Mouse (Mus musculus) cerebellum, adult 2 months (tissue): ENCODE measurements at regions not wholly inside any gene's neighbourhood (a gene's known extent, or its start where the extent isn't known, plus 50 kb on each side); places are given as distances from the start of the nearest gene placed in this dataset.

ENCODE experiments used
- DNase-seq, 2 experiments: peaks; one replicate each; pipeline ENCODE4 v3.0.0; 2021
- H3K27ac ChIP-seq: fragments of 200-500 bp; 2 replicates; pipeline ENCODE4 v1.5.1; 2012; ENCODE audit warnings: low read length, control low read depth, inconsistent platforms; ENCODE audit not compliant: insufficient read depth
- H3K27me3 ChIP-seq: fragments of 200-500 bp; 2 replicates; pipeline ENCODE4 v1.6.1; 2012; ENCODE audit warnings: inconsistent platforms, mild to moderate bottlenecking, low read length, moderate library complexity; ENCODE audit not compliant: control insufficient read depth, insufficient read depth
- H3K4me1 ChIP-seq: fragments of 200-500 bp; 2 replicates; pipeline ENCODE4 v1.6.1; 2011; ENCODE audit warnings: low read length; ENCODE audit not compliant: control insufficient read depth, insufficient read depth
- H3K4me3 ChIP-seq: fragments of 200-500 bp; replicated peaks from 2 replicates; pipeline ENCODE3; 2011; ENCODE audit warnings: mild to moderate bottlenecking, low read depth, low read length, control low read depth; ENCODE audit not compliant: insufficient read depth
- CTCF ChIP-seq: fragments of 200-500 bp; IDR thresholded peaks from 2 replicates; pipeline ENCODE4 v1.5.1; 2011; ENCODE audit warnings: low read depth, mild to moderate bottlenecking, control low read depth, low read length, moderate library complexity, borderline replicate concordance; ENCODE audit not compliant: insufficient read depth
- POLR2A ChIP-seq: fragments of 200-500 bp; IDR thresholded peaks from 2 replicates; pipeline ENCODE4 v1.6.1; 2011; ENCODE audit warnings: low read length, control low read depth, borderline replicate concordance; ENCODE audit not compliant: insufficient read depth
- WGBS: fragments of 180-500 bp; shearing (Covaris S2); methylation state at CpG from one replicate; pipeline ENCODE4 v1.1.7; 2018; 5-methylcytosine and 5-hydroxymethylcytosine counted together

DNA sequence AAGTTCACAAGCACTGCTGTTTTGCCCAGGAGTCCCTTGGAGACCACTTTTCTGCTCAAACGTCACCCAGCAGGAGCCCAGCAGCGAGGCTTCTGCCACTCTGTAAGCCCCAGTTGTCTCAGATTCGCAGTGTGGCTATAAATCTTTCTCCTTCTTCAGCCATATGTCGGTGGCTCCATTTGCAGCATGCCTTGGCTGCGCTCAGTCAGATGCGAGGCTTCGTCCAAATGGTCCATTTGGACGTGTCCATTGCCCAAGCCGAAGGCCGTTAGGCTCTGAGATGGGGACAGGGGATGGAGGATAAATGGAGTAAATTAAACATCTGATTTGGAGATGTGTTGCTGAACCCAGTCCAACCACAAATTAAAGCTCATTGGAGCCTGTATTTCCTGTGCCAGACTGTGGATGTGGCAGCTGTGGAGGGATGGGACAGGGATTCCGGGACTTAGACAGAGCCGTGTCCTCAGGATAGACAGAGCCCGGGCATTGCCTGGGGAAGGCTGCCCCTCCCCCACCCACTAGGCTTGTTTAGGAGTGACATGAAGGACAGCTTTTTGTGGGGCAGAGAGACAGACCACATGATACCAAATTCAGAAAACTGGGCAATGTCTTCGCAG lies 221.6 kb downstream of the Ajap1 start:
- no peaks in the 10 kb centered on the region; the same call in 1 of the 2 replicates for H3K27me3 ChIP-seq
- no peak for DNase-seq
- TF ChIP-seq CTCF = no peak
- no peak for TF ChIP-seq POLR2A
- H3K4me1 ChIP-seq = no peaks in the 10 kb centered on the region; the same call in 1 of the 2 replicates
- H3K4me3 ChIP-seq = no peak overlapping the region
- no peak overlapping the region for H3K27ac ChIP-seq
- WGBS = 11% methylated on average over 14 of the region's 14 CpGs

DNA sequence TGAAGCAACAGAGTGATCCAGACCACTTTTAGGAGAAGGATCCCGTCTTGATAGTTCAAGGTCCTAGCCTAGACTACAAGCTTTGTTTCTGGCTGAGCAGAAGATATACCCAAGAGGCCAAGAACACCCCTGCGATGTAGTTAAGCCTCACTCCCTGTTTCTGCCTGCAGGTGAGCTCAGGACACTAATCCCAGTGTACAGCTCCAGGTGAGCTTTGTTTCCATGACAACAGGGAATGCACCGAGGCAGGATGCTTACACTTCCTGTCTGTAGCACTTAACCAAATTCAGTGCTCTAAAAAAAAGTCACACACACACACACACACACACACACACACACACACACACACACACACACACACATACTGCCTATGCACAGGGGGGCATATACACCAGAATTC lies 230.7 kb downstream of the Ajap1 start:
- Histone ChIP-seq H3K27ac (no peak overlapping the region), H3K27me3 (no peaks in the 10 kb centered on the region; the same call in 1 of the 2 replicates), H3K4me1 (no peaks in the 10 kb centered on the region), H3K4me3 (no peak overlapping the region)
- 56% methylated on average over 3 of the region's 3 CpGs for WGBS
- no peak for TF ChIP-seq CTCF
- no peak for TF ChIP-seq POLR2A
- DNase-seq = no peak

GRCm38 (mm10) chr4:153251311-153251710 lies 231.3 kb downstream of the Ajap1 start:
- no peak overlapping the region for H3K4me3 ChIP-seq
- no peaks in the 10 kb centered on the region for H3K4me1 ChIP-seq
- no peak for DNase-seq
- no peak overlapping the region for H3K27ac ChIP-seq
- H3K27me3 ChIP-seq = no peaks in the 10 kb centered on the region; the same call in 1 of the 2 replicates
- WGBS = 28% methylated on average over 8 of the region's 8 CpGs
- TF ChIP-seq POLR2A (no peak), CTCF (no peak)

- no peaks in the 10 kb centered on the region for H3K4me1 ChIP-seq
- WGBS = 20% methylated on average over 12 of the region's 12 CpGs
- no peak overlapping the region for H3K27ac ChIP-seq
- TF ChIP-seq CTCF (no peak), POLR2A (no peak)
- no peak for DNase-seq
- no peak overlapping the region for H3K4me3 ChIP-seq
- H3K27me3 ChIP-seq = no peaks in the 10 kb centered on the region; the same call in 1 of the 2 replicates
These were observed 245.9 kb downstream of the Ajap1 start for GRCm38 (mm10) chr4:153236680-153237079.

GRCm38 (mm10) chr4:153233762-153234161 lies 248.8 kb downstream of the Ajap1 start:
- Histone ChIP-seq H3K4me1 (no peaks in the 10 kb centered on the region), H3K27ac (no peak overlapping the region), H3K4me3 (no peak overlapping the region), H3K27me3 (no peaks in the 10 kb centered on the region; the same call in 1 of the 2 replicates)
- DNase-seq = no peak
- TF ChIP-seq POLR2A (no peak), CTCF (no peak)
- 79% methylated on average over 5 of the region's 5 CpGs for WGBS

- DNase-seq = no peak
- WGBS = 74% methylated on average over 5 of the region's 5 CpGs
- H3K27ac ChIP-seq = no peak overlapping the region
- TF ChIP-seq CTCF (no peak), POLR2A (no peak)
- H3K4me1 ChIP-seq = no peaks in the 10 kb centered on the region
- no peak overlapping the region for H3K4me3 ChIP-seq
- H3K27me3 ChIP-seq = no peaks in the 10 kb centered on the region
These were observed 253.4 kb downstream of the Ajap1 start for GRCm38 (mm10) chr4:153229221-153229620.

- H3K27ac ChIP-seq = no peak overlapping the region
- TF ChIP-seq CTCF (no peak), POLR2A (no peak)
- WGBS = 90% methylated on average over 13 of the region's 13 CpGs
These were observed 254.8 kb downstream of the Ajap1 start for GRCm38 (mm10) chr4:153227680-153228420.

More at GRCm38 (mm10) chr4:153227680-153228420, 254.8 kb downstream of the Ajap1 start:
- no peak overlapping the region for H3K4me3 ChIP-seq
- no peak for DNase-seq
- no peaks in the 10 kb centered on the region for H3K4me1 ChIP-seq
- H3K27me3 ChIP-seq = no peaks in the 10 kb centered on the region
